Mouse (Mus musculus) cerebellum, adult 2 months (tissue): Measurements from ENCODE around the gene Mgat4b. TPM values are rescaled to one million over a fixed set of nuclear protein-coding genes. Genes with fewer than 3 reads are reported as not detected.

ENCODE experiments used
- DNase-seq, 2 experiments: peaks; one replicate each; pipeline ENCODE4 v3.0.0; 2021
- H3K27ac ChIP-seq: fragments of 200-500 bp; 2 replicates; pipeline ENCODE4 v1.5.1; 2012; ENCODE audit warnings: low read length, control low read depth, inconsistent platforms; ENCODE audit not compliant: insufficient read depth
- H3K27me3 ChIP-seq: fragments of 200-500 bp; 2 replicates; pipeline ENCODE4 v1.6.1; 2012; ENCODE audit warnings: inconsistent platforms, mild to moderate bottlenecking, low read length, moderate library complexity; ENCODE audit not compliant: control insufficient read depth, insufficient read depth
- H3K4me1 ChIP-seq: fragments of 200-500 bp; 2 replicates; pipeline ENCODE4 v1.6.1; 2011; ENCODE audit warnings: low read length; ENCODE audit not compliant: control insufficient read depth, insufficient read depth
- H3K4me3 ChIP-seq: fragments of 200-500 bp; replicated peaks from 2 replicates; pipeline ENCODE3; 2011; ENCODE audit warnings: mild to moderate bottlenecking, low read depth, low read length, control low read depth; ENCODE audit not compliant: insufficient read depth
- CTCF ChIP-seq: fragments of 200-500 bp; IDR thresholded peaks from 2 replicates; pipeline ENCODE4 v1.5.1; 2011; ENCODE audit warnings: low read depth, mild to moderate bottlenecking, control low read depth, low read length, moderate library complexity, borderline replicate concordance; ENCODE audit not compliant: insufficient read depth
- POLR2A ChIP-seq: fragments of 200-500 bp; IDR thresholded peaks from 2 replicates; pipeline ENCODE4 v1.6.1; 2011; ENCODE audit warnings: low read length, control low read depth, borderline replicate concordance; ENCODE audit not compliant: insufficient read depth
- WGBS: fragments of 180-500 bp; shearing (Covaris S2); methylation state at CpG from one replicate; pipeline ENCODE4 v1.1.7; 2018; 5-methylcytosine and 5-hydroxymethylcytosine counted together
- polyA plus RNA-seq: library from polyadenylated mRNA; depleted of rRNA; stranded (reverse); fragments of >200 nt; gene quantifications from 2 replicates; pipeline ENCODE4 v1.2.3, GENCODE M21; 2012; rRNA removed

The Mgat4b gene
- polyA plus RNA-seq, 1 experiment = 65.1 TPM

GRCm38 (mm10) chr11:50279005-50279404 lies 68.3 kb downstream of the Mgat4b start:
- TF ChIP-seq CTCF (no peak), POLR2A (no peak)
- H3K4me1 ChIP-seq = 0 out of 2 replicates have a peak, but pooled peaks cover 3% of the 10 kb centered on the region
- no peak overlapping the region for H3K4me3 ChIP-seq
- no peaks in the 10 kb centered on the region for H3K27me3 ChIP-seq
- no peak overlapping the region for H3K27ac ChIP-seq
- WGBS = 86% methylated on average over 4 of the region's 4 CpGs
- DNase-seq = no peak

- no peak for TF ChIP-seq POLR2A
- TF ChIP-seq CTCF = no peak
- no peak for DNase-seq
Observed at GRCm38 (mm10) chr11:50280053-50280452, 69.4 kb downstream of the Mgat4b start.

More at GRCm38 (mm10) chr11:50280053-50280452, 69.4 kb downstream of the Mgat4b start:
- H3K27me3 ChIP-seq = no peaks in the 10 kb centered on the region
- no peak overlapping the region for H3K27ac ChIP-seq
- 53% methylated on average over 1 of the region's 1 CpGs for WGBS
- 0 out of 2 replicates have a peak, but pooled peaks cover 3% of the 10 kb centered on the region for H3K4me1 ChIP-seq
- no peak overlapping the region for H3K4me3 ChIP-seq

Other genes with a start within 250 kb of the Mgat4b start
- 76.6 and 77.8 TPM in 2 replicates for gene Rnf130, start 185.5 kb upstream of the Mgat4b start, polyA plus RNA-seq
- 118 and 124 TPM in 2 replicates for gene Tbc1d9b, start 79.5 kb upstream of the Mgat4b start, polyA plus RNA-seq
- 22.5 and 24.2 TPM in 2 replicates for gene Mrnip, start 36.4 kb upstream of the Mgat4b start, polyA plus RNA-seq
- 377 and 381 TPM in 2 replicates for gene Sqstm1, start 63 bp upstream of the Mgat4b start, polyA plus RNA-seq
- gene Ltc4s, start 27.7 kb downstream of the Mgat4b start, polyA plus RNA-seq = 9.0 and 12.8 TPM in 2 replicates
- gene Maml1, start 81.4 kb downstream of the Mgat4b start, polyA plus RNA-seq = 8.6 and 9.2 TPM in 2 replicates
- 215 and 264 TPM in 2 replicates for gene Canx, start 114.8 kb downstream of the Mgat4b start, polyA plus RNA-seq
- 0.34 and 0.63 TPM in 2 replicates for gene Cby3, start 143.6 kb downstream of the Mgat4b start, polyA plus RNA-seq
- 264 and 318 TPM in 2 replicates for gene Hnrnph1, start 166.1 kb downstream of the Mgat4b start, polyA plus RNA-seq
- 35.6 and 38.3 TPM in 2 replicates for gene Rufy1, start 220.2 kb downstream of the Mgat4b start, polyA plus RNA-seq